Mouse (Mus musculus): ENCODE measurements around the gene Nfe2l2. TPM values are rescaled to one million over a fixed set of nuclear protein-coding genes. Genes with fewer than 3 reads are reported as not detected.
"Not testable (repeated sequence)": the region's sequence is repeated elsewhere in the genome, so short reads cannot be mapped to it uniquely, and the experiment has no call there.

Gene Nfe2l2
- polyA plus RNA-seq, 1 experiment from 2014 or later = 40.7 TPM

- 61% methylated on average over 6 of the region's 6 CpGs for WGBS
- Histone ChIP-seq H3K9ac (no peak overlapping the region), H3K9me3 (no peaks in the 10 kb centered on the region), H3K27ac (no peak overlapping the region), H3K36me3 (no peaks in the 10 kb centered on the region), H3K4me1 (peaks cover 15% of the 10 kb centered on the region), H3K4me2 (no peak overlapping the region), H3K27me3 (no peaks in the 10 kb centered on the region), H3K4me3 (no peak overlapping the region)
- no peak for ATAC-seq (ENCODE audit: insufficient number of reproducible peaks, low FRiP score, low TSS enrichment, low read depth)
These were observed 68.0 kb downstream of the Nfe2l2 start for GRCm38 (mm10) chr2:75636261-75637054.

- not testable (repeated sequence) for H3K4me2 ChIP-seq; H3K27me3 ChIP-seq; H3K4me3 ChIP-seq; H3K36me3 ChIP-seq; H3K9me3 ChIP-seq; H3K27ac ChIP-seq; ATAC-seq (ENCODE audit: insufficient number of reproducible peaks, low FRiP score, low TSS enrichment, low read depth); H3K9ac ChIP-seq
- H3K4me1 ChIP-seq = peaks cover 15% of the 10 kb centered on the region
- WGBS = 82% methylated on average over 14 of the region's 14 CpGs
These were observed 70.0 kb downstream of the Nfe2l2 start for GRCm38 (mm10) chr2:75634431-75634830.

GRCm38 (mm10) chr2:75633784-75634183 is 70.7 kb downstream of the Nfe2l2 start:
- Histone ChIP-seq H3K36me3 (no peaks in the 10 kb centered on the region), H3K4me2 (no peak overlapping the region), H3K27ac (no peak overlapping the region), H3K4me3 (no peak overlapping the region), H3K27me3 (no peaks in the 10 kb centered on the region), H3K9ac (no peak overlapping the region), H3K9me3 (no peaks in the 10 kb centered on the region), H3K4me1 (peaks cover 15% of the 10 kb centered on the region)
- ATAC-seq (ENCODE audit: insufficient number of reproducible peaks, low FRiP score, low TSS enrichment, low read depth) = peak; percentile 61; the same call in 1 of the 2 replicates
- WGBS = 43% methylated on average over 5 of the region's 5 CpGs

GRCm38 (mm10) chr2:75633381-75633780 is 71.1 kb downstream of the Nfe2l2 start:
- Histone ChIP-seq H3K27me3 (no peaks in the 10 kb centered on the region), H3K4me2 (no peak overlapping the region), H3K9ac (no peak overlapping the region), H3K36me3 (no peaks in the 10 kb centered on the region), H3K4me1 (peaks cover 15% of the 10 kb centered on the region), H3K27ac (no peak overlapping the region), H3K9me3 (no peaks in the 10 kb centered on the region), H3K4me3 (no peak overlapping the region)
- WGBS = 45% methylated on average over 6 of the region's 6 CpGs
- no peak for ATAC-seq (ENCODE audit: insufficient number of reproducible peaks, low FRiP score, low TSS enrichment, low read depth)

- Histone ChIP-seq H3K9me3 (no peaks in the 10 kb centered on the region), H3K9ac (no peak overlapping the region), H3K27me3 (no peaks in the 10 kb centered on the region), H3K27ac (no peak overlapping the region), H3K36me3 (no peaks in the 10 kb centered on the region), H3K4me1 (peaks cover 15% of the 10 kb centered on the region), H3K4me3 (no peak overlapping the region), H3K4me2 (no peak overlapping the region)
- no peak for ATAC-seq (ENCODE audit: insufficient number of reproducible peaks, low FRiP score, low TSS enrichment, low read depth)
- WGBS = 79% methylated on average over 12 of the region's 12 CpGs
These were observed 71.7 kb downstream of the Nfe2l2 start for GRCm38 (mm10) chr2:75632721-75633181.

GRCm38 (mm10) chr2:75632043-75632442 is 72.4 kb downstream of the Nfe2l2 start:
- Histone ChIP-seq H3K36me3 (no peaks in the 10 kb centered on the region), H3K4me3 (no peak overlapping the region), H3K9ac (no peak overlapping the region), H3K4me1 (peaks cover 15% of the 10 kb centered on the region), H3K4me2 (no peak overlapping the region), H3K9me3 (no peaks in the 10 kb centered on the region), H3K27ac (no peak overlapping the region), H3K27me3 (no peaks in the 10 kb centered on the region)
- no peak for ATAC-seq (ENCODE audit: insufficient number of reproducible peaks, low FRiP score, low TSS enrichment, low read depth)
- WGBS = 78% methylated on average over 6 of the region's 6 CpGs

GRCm38 (mm10) chr2:75631421-75631820 is 73.0 kb downstream of the Nfe2l2 start:
- no peaks in the 10 kb centered on the region for H3K27me3 ChIP-seq
- WGBS = 50% methylated on average over 6 of the region's 6 CpGs
- H3K4me1 ChIP-seq = peaks cover 15% of the 10 kb centered on the region
- no peak overlapping the region for H3K4me3 ChIP-seq
- H3K9ac ChIP-seq = no peak overlapping the region
- no peaks in the 10 kb centered on the region for H3K9me3 ChIP-seq
- H3K4me2 ChIP-seq = no peak overlapping the region
- no peak for ATAC-seq (ENCODE audit: insufficient number of reproducible peaks, low FRiP score, low TSS enrichment, low read depth)
- H3K36me3 ChIP-seq = no peaks in the 10 kb centered on the region
- no peak overlapping the region for H3K27ac ChIP-seq

GRCm38 (mm10) chr2:75628487-75628886 is 76.0 kb downstream of the Nfe2l2 start:
- no peak overlapping the region for H3K27ac ChIP-seq

GRCm38 (mm10) chr2:75626597-75627440 is 77.6 kb downstream of the Nfe2l2 start:
- Histone ChIP-seq H3K27ac (no peak overlapping the region), H3K4me2 (no peak overlapping the region), H3K27me3 (no peaks in the 10 kb centered on the region), H3K9ac (no peak overlapping the region), H3K9me3 (no peaks in the 10 kb centered on the region), H3K36me3 (no peaks in the 10 kb centered on the region), H3K4me1 (no peaks in the 10 kb centered on the region), H3K4me3 (no peak overlapping the region)
- 59% methylated on average over 6 of the region's 6 CpGs for WGBS
- ATAC-seq (ENCODE audit: insufficient number of reproducible peaks, low FRiP score, low TSS enrichment, low read depth) = no peak

More at GRCm38 (mm10) chr2:75628487-75628886, 76.0 kb downstream of the Nfe2l2 start:
- Histone ChIP-seq H3K4me1 (peaks cover 5% of the 10 kb centered on the region; the same call in 1 of the 2 replicates), H3K4me2 (no peak overlapping the region), H3K27me3 (no peaks in the 10 kb centered on the region), H3K9ac (no peak overlapping the region), H3K36me3 (no peaks in the 10 kb centered on the region), H3K9me3 (no peaks in the 10 kb centered on the region), H3K4me3 (no peak overlapping the region)
- WGBS = 92% methylated on average over 8 of the region's 8 CpGs
- no peak for ATAC-seq (ENCODE audit: insufficient number of reproducible peaks, low FRiP score, low TSS enrichment, low read depth)

Small RNA genes within 50 kb of the gene (microRNA-seq; reads per million reads assigned to microRNA genes)
- gene Gm24574 = not detected

Other genes with a start within 250 kb of the Nfe2l2 start
- gene Hnrnpa3, start 45.4 kb downstream of the Nfe2l2 start, polyA plus RNA-seq (2015; fragmentation: Nextera tagmentation; extraction: Ambion mirVana) = 243 and 306 TPM in 2 replicates
- gene Agps, start 127.5 kb upstream of the Nfe2l2 start, polyA plus RNA-seq (2015; fragmentation: Nextera tagmentation; extraction: Ambion mirVana) = 22.3 and 23.3 TPM in 2 replicates
- gene Ttc30b, start 233.9 kb upstream of the Nfe2l2 start, polyA plus RNA-seq (2015; fragmentation: Nextera tagmentation; extraction: Ambion mirVana) = 12.8 and 12.9 TPM in 2 replicates

Data from limb, embryonic 15.5 days (tissue).